Mouse (Mus musculus) left cerebral cortex, postnatal 25 days (tissue): ENCODE results near the gene Wwp2. TPM values are rescaled to one million over a fixed set of nuclear protein-coding genes. Genes with fewer than 3 reads are reported as not detected.

Experiments
- DNase-seq, 2 experiments: peaks; one replicate each; pipeline ENCODE4 v3.0.0; 2022; ENCODE audit warnings: low spot score in 2 of 2, mixed read lengths in 1 of 2
- intact Hi-C: fragments of 180-260 bp; cut with DNase I; formaldehyde crosslinking; loops from one replicate; pipeline ENCODE4 v1.15.1; 2025
- total RNA-seq, 2 experiments: library from RNA; stranded (reverse); gene quantifications; 2 replicates each; pipeline ENCODE4 v1.2.3; 2021

Wwp2 gene
- 10 to 100 TPM; 32.7 to 42.0 TPM for total RNA-seq

DNA sequence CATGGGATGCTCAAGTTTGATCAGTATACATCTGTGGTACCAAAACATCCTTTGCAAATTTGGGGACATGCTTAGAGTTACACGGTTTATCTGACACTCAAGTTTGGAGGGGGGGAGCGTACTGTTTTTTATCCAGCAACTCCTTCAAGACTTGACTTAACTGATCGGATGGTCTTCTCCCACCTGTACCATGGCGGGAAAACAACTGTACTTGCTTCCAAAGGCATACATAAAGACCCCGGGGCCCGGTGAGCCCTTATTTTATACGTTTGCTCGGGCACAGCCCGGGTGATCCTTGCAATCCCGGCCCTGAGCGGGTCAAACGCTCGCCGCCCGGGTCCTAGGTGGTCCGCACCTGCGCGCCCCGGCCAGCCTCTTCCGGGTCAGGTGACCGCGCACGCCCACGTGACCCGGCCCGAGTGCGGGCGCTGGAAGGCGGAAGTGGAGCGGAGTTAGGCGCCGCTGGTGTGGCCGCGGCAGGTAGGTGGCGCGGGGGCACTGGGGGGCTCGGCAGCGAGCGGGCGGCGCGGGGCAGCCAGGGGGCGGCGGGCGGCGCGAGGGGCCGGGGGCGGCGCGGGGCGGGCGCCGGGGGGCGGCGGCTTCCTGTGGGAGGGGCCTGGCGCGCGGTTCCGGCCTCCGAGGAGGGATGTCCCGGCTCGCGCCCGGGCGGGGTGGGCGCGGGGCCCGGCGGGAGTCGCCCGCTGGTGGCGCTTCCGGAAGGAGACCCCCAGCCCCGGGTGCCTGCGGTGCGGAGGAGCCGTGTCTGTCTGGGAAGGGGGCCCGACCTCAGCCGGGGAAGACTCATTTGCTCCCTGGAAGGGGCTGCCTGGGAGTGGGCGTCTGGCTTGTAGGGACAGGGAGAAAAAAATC is at the start of gene Wwp2:
Wwp2 (plus strand) TSS at position 404 of the 870 bp plus-strand sequence.
- intact Hi-C loops: no loop called here
- DNase-seq: peak; percentile 69 to 79

DNA sequence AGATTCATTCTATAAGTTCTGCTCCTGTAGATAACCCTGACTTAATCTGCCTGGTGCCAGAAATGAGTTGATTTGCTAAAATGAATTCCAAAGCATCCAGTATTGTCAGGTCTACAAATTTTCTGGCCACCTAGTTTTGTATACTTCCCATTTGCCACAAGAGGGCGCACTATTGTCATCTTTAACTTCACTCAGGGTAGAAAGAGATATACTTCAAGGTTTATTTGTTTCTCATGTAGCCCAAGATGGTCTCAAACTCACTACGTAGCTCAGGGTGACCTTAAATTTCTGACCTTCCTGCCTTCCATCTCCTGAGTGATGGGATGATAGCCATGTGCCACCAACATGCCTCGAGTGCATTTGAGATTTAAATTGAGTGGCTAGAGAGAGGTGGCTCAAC is 49.5 kb upstream of the Wwp2 start:
- DNase-seq: no peak
- intact Hi-C loops: no loop called here

DNA sequence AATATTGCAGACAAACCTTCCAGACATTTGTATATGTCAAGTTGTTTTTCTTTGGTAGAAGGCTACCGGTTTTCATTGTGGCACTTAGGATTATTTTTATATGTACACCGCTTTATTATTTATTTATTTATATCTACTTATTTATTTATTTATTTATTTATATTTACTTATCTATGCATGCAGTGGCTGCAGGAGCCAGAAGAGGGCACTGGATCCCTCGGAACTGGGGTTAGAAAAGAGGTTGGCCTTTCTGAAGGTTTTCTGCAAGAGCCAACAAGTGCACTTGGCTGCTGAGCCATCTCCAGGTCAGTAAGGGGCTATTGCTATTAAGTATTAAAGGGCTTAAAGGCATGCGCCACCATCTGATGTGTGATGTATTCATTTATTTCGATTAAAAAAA is 48.3 kb upstream of the Wwp2 start:
- DNase-seq: peak in 1 of 2 experiments; percentile 30
- intact Hi-C loops: loop anchor here (2.0 kb wide), 1 partner anchor 37 kb away; the partner anchor contains the start of gene Nob1

DNA sequence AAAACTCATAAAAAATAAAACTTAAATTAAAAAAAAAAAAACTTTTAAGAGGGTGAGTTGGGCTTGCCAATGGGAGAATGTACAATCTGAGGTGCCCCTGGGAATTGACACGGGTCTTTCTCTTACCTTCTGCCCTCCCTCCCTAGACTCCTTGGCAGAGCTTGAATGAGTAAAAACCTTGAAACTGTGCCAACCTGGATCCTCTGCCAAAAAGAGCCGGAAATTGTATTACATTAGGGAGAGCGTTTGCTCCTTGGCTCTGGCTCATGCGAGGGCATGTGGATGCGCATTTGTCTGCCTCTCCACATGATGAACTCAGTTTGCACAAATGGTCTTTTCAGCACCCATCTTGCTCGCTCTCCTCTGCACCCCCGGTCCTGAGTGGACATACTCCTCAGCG is 46.6 kb upstream of the Wwp2 start:
- DNase-seq: peak in 1 of 2 experiments; percentile 21
- intact Hi-C loops: loop anchor here (2.0 kb wide), 1 partner anchor 35 kb away; the partner anchor contains the start of gene Nob1

DNA sequence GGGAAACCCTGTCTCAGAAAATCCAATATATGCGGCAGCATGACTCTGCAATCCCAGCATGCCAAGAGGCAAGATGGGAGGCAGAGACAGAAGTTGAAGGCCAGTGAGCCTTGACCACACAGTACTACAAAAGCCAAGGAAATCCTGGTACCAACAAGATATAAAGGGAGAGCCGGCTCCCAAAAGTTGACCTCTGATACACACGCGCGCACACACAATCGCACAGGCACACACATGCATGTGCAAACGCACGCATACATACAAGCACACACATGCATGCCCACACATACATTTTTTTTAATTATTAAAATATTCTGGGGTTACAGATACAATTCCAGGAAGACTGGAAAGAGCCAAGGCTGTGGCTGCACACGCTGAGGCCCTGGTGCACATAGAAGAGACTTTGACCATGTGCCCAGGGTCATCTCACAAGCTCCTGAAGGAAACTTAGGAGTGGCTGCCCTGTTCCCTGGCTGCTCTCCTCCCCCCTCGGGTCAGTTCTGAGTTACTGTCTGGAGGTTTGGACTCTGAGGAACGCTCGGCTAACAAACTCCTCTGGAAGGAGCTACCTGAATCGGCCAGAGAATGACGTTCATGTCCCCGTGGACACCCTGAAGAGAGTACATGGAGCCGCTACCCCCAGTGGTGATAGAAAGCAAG is 45.6 kb upstream of the Wwp2 start:
- DNase-seq: no peak
- intact Hi-C loops: no loop called here

DNA sequence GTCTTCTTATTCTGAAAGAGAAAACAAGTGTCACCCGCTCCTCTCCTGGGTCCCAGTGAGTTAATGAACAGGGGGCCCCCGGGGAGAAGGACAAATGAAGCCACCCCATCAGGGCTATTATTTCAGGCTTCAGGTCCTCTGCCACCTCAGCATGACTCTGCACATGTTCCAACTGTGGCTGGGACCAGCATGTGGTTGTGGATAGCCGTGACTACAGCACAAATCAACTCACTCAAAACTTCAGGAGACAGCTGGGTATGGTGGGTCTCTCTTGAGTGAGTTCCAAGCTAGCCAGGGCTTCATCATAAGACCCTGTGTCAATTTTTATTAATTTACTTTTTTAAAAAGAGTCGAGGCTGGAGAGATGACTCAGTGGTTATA is 45.0 kb upstream of the Wwp2 start:
- intact Hi-C loops: no loop called here
- no peak for DNase-seq

DNA sequence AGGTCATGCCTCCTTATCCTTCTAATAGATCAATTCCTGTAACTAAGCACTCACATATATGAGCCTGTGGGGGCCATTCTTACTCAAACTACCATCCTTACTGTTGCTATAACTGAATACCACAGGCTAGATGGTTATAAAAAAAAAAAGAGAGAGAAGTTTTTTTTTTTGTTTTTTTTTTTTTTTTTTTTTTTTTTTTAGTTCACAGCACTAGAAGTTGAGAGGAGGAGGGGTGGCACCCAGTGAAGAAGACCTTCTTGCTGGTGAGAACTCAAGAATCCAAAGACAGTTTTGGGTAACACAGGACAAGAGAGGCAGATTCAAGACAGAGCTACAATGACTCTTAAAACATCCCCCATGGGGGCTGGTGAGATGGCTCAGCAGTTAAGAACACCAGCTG is 40.8 kb upstream of the Wwp2 start:
- intact Hi-C loops: no loop called here
- no peak for DNase-seq

DNA sequence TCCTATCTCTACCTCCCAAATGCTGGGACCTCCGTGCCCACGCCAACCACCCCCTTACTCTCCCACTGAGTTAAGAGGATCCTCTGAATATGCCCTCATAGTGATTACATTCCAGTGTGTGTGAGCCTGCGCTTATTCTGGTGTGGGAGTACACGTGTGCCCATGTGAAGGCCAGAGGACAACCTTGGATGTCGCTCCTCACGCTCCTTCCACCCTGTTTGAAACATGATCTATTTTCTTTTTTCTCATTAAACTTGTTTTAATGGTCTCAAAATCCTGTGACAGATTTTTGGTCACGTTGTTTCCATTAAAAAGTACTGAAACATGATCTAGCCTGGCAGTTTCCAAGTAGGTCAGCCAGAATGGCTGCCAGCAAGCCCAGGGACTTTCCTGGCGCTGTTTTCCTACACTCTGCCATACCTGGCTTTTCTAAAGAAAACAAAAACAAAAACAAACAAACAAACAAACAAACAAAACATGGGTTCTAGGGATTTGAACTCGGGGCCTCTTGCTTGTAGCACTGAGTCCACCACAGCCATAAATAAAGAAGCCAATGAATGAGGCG is 40.0 kb upstream of the Wwp2 start:
- intact Hi-C loops: no loop called here

DNA sequence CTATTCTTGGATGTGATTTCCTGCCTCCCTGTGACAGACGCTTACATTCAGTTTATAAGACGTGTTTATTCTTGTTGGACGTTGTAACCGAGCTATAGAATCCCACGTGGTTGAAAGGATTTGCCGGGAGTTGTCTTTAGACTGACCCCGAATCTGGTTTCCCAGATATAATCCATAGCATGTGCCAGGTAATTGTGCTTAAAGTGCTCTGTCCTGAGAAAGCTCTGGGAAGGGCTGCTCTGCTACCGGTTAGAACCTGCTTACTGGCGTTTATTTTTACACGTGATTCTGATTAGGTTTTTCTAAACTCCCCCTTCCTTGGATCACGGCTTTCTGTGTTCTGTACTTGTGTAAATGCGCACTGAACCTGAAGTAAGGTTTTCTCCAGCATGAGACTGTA is 38.5 kb upstream of the Wwp2 start:
- DNase-seq: no peak
- intact Hi-C loops: no loop called here

More for the DNA sequence above, 40.0 kb upstream of the Wwp2 start:
- DNase-seq: no peak

DNA sequence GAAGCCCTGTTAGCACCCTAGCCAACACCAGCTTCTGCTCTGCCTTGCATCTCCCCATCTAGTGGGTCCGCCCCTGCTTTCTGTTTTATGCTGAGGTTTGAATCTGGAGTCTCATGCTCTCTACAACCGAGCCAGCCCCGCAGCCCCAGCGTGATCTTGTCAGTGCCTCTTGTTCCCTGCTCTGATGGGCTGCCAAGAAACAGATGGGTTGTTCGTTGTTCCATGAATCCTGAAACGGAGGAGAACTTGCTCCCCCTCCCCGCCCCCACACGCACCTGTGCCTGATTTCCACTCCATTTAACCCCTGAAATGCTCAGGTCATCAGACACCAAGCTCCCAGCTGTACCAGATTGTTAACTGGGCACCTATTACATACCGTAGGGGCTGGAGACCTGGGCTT is 36.7 kb upstream of the Wwp2 start:
- intact Hi-C loops: no loop called here
- DNase-seq: peak in 1 of 2 experiments; percentile 22

DNA sequence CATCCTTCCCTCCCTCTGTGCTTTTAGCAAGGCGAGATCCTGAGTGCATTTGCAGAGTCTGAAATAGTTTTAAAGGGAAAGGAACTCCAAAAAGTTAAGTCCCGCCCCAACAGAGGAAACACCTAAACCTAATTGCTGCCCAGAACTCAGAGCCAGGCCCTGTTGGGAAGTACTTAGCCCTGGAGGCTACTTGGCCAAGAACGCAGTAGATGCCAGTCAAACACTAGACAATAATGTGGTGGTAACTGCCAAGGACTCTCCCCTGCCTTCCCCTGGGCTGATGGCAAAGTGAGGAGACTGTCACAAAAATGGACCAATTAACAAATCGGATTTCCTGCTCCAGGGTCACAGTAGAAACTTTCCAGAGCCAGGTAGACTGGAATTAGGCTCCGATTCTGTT is 34.3 kb upstream of the Wwp2 start:
- intact Hi-C loops: no loop called here
- DNase-seq: no peak

DNA sequence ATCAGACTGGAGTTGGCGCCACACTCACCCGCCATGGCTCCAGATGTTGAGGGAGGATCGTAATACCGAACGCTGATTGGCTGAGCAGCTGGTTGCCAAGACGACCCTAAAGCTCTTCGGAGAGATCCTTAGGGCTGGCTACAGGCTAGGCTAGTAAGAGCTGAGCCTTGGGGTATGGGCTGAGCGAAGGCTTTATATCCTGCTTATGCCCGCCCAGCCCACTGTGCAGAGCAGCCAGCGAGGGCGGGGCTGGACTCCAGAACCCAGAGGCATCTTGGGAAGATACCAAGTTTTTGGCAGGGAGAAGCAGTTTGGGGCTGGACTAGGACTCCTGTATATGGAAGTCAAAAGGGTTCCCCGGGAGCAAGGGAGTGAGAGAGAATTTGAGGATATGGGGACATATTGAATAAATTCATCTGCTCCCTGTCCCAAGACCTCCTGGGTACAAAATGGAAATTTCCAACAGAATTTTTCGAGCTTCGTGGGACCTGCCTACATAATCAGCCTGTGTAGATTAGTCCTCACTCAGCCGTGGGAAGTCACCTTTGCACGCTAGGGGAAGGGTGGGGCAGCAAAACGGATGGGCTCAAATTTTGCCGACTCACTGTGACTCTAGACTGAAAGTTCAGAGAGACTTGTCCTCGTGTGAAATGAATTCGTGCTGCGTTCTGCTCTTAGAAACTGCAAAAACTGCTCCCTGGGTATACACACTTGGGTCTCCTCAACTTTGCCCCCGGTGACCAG is 33.0 kb upstream of the Wwp2 start, which contains the start of gene Nqo1:
Nqo1 (minus strand) TSS at position 169 of the 744 bp plus-strand sequence.
- intact Hi-C loops: no loop called here
- peak; percentile 53 to 69 for DNase-seq

DNA sequence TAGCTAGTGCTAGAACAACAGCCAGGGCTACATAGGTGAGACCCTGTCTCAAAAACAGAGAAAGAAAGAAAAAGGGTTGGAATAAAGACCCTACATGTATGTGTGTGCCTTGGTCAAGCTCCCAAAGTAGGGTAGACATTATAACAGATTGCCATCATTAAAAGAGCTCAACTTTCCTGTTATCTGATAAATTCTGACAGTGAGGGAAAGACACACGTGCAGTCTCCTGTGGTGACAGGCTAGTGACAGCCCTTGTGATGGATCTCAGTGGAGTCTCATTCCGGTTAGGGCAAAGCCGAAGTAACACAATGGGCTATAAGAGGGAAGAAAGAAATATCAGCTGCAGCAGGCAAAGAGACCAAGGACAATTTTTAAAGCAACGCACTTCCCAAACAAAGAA is 32.1 kb upstream of the Wwp2 start:
- DNase-seq: no peak
- intact Hi-C loops: no loop called here

DNA sequence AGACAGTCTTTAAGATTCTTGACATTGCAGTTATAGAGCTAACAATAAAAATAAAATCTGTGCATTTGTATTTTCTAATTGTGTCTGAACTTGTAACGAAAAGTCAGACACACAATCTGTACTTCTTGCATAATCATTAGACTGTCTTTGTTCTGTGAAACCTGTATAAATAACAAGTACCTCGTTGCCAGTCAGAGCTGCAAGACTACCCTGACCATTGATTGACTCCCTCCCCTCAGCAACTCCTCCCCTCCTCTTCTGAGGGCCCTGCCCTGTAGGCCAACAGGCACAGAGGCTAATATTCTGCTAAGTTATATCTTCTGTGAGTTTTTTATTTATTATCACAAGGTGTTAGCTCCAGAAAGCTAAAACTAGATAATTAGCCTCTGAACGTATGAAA is 30.2 kb upstream of the Wwp2 start:
- intact Hi-C loops: no loop called here
- no peak for DNase-seq

DNA sequence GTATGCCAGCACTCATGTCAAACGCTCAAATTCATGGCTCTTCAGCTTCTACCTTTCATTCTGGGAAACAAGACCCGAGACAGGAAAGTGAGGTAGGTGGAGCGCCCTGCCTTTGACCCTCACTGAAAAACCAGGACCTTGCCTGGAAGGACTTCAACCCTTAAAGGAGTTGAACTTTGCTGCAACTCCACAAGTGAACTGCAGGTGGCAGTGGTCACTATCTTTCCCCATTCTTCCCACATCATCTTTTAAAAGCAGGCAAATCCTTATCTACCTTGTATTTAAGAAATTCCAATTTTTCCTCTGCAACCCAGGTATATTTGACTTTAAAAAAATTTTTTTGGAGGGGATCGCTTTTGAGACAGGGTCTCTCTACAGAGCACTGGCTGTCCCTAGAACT is 24.8 kb upstream of the Wwp2 start:
- intact Hi-C loops: no loop called here

DNA sequence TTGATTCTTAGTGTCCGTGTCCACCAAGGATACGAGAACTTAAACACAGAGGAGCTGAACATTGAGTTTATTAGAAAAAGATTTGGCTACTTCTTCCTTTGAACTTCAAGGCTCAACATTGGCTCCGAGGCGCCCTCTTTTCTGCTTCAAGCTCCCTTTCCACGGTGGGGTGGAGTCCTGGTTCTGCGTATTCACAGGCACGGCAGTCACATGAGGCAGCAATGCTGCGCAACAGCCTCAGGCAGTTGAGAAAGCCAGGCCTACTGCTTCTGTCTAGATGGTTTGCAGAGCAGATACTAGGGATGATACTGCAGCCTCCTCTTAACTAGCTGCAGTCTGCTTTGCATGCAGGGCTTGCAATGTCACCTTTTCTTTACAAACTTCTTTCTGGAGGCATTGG is 23.6 kb upstream of the Wwp2 start:
- no peak for DNase-seq

More for the DNA sequence above, 24.8 kb upstream of the Wwp2 start:
- DNase-seq: peak in 1 of 2 experiments; percentile 12

DNA sequence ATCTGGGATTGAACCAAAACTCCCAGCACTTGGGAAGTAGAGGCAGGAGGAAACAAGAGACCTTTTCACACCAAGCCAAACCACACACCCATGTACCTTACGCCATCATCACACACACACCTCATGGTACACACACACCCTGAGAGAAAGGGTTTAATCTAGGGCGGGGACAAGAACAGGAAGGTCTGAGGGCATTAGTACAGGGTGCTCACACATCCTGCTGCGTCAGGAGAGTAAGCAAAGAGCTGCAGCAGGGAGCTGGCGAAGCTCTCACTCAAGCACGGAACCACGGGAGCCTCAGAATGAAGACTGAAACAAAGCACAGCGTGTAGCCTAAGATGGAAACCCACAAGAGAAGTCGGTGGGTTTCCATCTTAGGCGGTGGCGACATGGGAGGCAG is 22.3 kb upstream of the Wwp2 start:
- DNase-seq: no peak
- intact Hi-C loops: no loop called here

More for the DNA sequence above, 23.6 kb upstream of the Wwp2 start:
- intact Hi-C loops: no loop called here

DNA sequence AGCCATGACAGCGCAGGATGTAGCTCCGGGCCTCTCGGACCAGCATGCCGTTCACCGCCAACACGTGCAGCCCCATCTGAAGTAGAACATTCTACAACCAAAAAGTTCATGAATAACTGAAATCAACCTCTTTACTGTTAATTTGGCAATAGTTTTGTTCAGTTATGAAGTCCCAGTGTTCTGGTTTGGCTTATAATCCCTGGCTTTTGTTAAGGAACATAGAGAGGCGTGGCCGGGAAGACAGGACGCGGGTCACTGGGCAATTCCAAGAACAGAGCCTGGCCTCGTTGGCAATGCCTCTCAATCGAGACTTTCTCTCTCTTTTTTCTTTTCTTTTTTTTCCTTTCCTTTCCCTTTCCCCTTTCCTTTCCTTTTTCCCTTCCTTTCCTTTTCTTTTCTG is 19.2 kb upstream of the Wwp2 start:
- intact Hi-C loops: no loop called here
- DNase-seq: no peak

DNA sequence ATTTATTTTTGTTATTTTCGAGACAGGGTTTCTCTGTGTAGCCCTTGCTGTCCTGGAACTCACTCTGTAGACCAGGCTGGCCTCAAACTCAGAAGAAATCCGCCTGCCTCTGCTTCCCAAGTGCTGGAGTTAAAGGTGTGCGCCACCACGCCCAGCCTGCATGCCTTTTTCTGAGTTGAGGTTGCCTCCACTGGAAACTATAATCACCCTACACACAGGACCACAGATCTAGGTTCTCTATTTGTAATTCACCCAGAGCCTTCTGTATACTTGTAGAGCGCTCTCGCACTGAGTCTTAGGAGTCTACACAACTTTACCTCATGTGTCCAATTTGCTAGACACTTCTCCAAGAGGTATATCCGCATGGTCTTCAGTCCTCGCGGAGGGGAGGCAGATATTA is 12.0 kb upstream of the Wwp2 start:
- intact Hi-C loops: loop anchor here (2.0 to 5.0 kb wide), 3 partner anchors 35 to 319 kb away; no protein-coding TSS in a partner anchor
- no peak for DNase-seq
